Mouse (Mus musculus) ES-E14 (cell line): ENCODE data around the gene Nhp2.

Experiments used
- CHD2 ChIP-seq: IDR thresholded peaks from 2 replicates; pipeline ENCODE4 v1.6.1; 2014; ENCODE audit warnings: mild to moderate bottlenecking, low read depth, low read length, inconsistent platforms
- HCFC1 ChIP-seq: IDR thresholded peaks from 2 replicates; pipeline ENCODE4 v1.6.1; 2012; ENCODE audit warnings: low read length, inconsistent platforms, borderline replicate concordance; ENCODE audit not compliant: insufficient read depth
- ZC3H11A ChIP-seq: IDR thresholded peaks from 2 replicates; pipeline ENCODE4 v1.6.1; 2012; ENCODE audit warnings: low read depth, mild to moderate bottlenecking, inconsistent platforms, low read length, borderline replicate concordance
- ZNF384 ChIP-seq: IDR thresholded peaks from 2 replicates; pipeline ENCODE4 v1.6.1; 2012; ENCODE audit warnings: low read depth, low read length, inconsistent platforms

- TF ChIP-seq ZNF384 (no peak), CHD2 (no peak), ZC3H11A (no peak), HCFC1 (no peak)
Measured at GRCm38 (mm10) chr11:51662632-51663031, 43.1 kb downstream of the Nhp2 start.
